Mouse (Mus musculus): Measurements from ENCODE around the gene Olfr1217. TPM values are rescaled to one million over a fixed set of nuclear protein-coding genes. Genes with fewer than 3 reads are reported as not detected.
"Not testable (repeated sequence)": the region's sequence is repeated elsewhere in the genome, so short reads cannot be mapped to it uniquely, and the experiment has no call there.

Olfr1217 gene
- polyA plus RNA-seq (2016; fragmentation: Nextera tagmentation; extraction: Ambion mirVana) = not detected in 2 replicates

- Histone ChIP-seq H3K4me2 (replicated peaks) (no peak within 1 kb of the TSS), H3K9ac (no peak within 1 kb of the TSS), H3K4me3 (no peak within 1 kb of the TSS), H3K36me3 (no peaks in the 10 kb centered on the region), H3K27me3 (replicated peaks) (no peaks in the 10 kb centered on the region), H3K27ac (no peak within 1 kb of the TSS), H3K4me1 (no peaks in the 10 kb centered on the region), H3K9me3 (no peaks in the 10 kb centered on the region)
- 75% methylated on average over 2 of the region's 2 CpGs for WGBS
- no peak for ATAC-seq (ENCODE audit: low FRiP score, low read depth)
Observed at GRCm38 (mm10) chr2:89031965-89032364, at the start of gene Olfr1217. Olfr1217 (minus strand) TSS chr2:89032065.

GRCm38 (mm10) chr2:89081487-89081886, 49.6 kb upstream of the Olfr1217 start:
- no peak for ATAC-seq (ENCODE audit: low FRiP score, low read depth)
- Histone ChIP-seq H3K9ac (no peak overlapping the region), H3K9me3 (no peaks in the 10 kb centered on the region), H3K4me2 (replicated peaks) (no peak overlapping the region), H3K4me1 (no peaks in the 10 kb centered on the region), H3K36me3 (no peaks in the 10 kb centered on the region), H3K27me3 (replicated peaks) (no peaks in the 10 kb centered on the region), H3K27ac (no peak overlapping the region), H3K4me3 (no peak overlapping the region)

GRCm38 (mm10) chr2:89061087-89061486, 29.2 kb upstream of the Olfr1217 start, which contains the start of gene Olfr1218:
Olfr1218 (minus strand) TSS chr2:89061187.
- no peak for ATAC-seq (ENCODE audit: low FRiP score, low read depth)
- Histone ChIP-seq H3K36me3 (no peaks in the 10 kb centered on the region), H3K4me2 (replicated peaks) (no peak within 1 kb of the TSS)

GRCm38 (mm10) chr2:89021436-89021835, 10.4 kb downstream of the Olfr1217 start:
- not testable (repeated sequence) for H3K4me3 ChIP-seq; H3K4me2 ChIP-seq (replicated peaks); H3K4me1 ChIP-seq; H3K9ac ChIP-seq; H3K36me3 ChIP-seq; H3K27me3 ChIP-seq (replicated peaks); H3K27ac ChIP-seq; H3K9me3 ChIP-seq; ATAC-seq (ENCODE audit: low FRiP score, low read depth)
- WGBS = 80% methylated on average over 3 of the region's 3 CpGs

More at GRCm38 (mm10) chr2:89061087-89061486, 29.2 kb upstream of the Olfr1217 start, which contains the start of gene Olfr1218:
- Histone ChIP-seq H3K4me3 (no peak within 1 kb of the TSS), H3K4me1 (no peaks in the 10 kb centered on the region), H3K27me3 (replicated peaks) (no peaks in the 10 kb centered on the region), H3K27ac (no peak within 1 kb of the TSS), H3K9ac (no peak within 1 kb of the TSS), H3K9me3 (no peaks in the 10 kb centered on the region)

GRCm38 (mm10) chr2:89018240-89018639, 13.6 kb downstream of the Olfr1217 start, which contains the start of gene Olfr1216:
Olfr1216 (minus strand) TSS chr2:89018340.
- ATAC-seq (ENCODE audit: low FRiP score, low read depth) = no peak
- Histone ChIP-seq H3K4me2 (replicated peaks) (no peak within 1 kb of the TSS), H3K4me1 (no peaks in the 10 kb centered on the region), H3K36me3 (no peaks in the 10 kb centered on the region), H3K9ac (no peak within 1 kb of the TSS), H3K27ac (no peak within 1 kb of the TSS), H3K27me3 (replicated peaks) (no peaks in the 10 kb centered on the region), H3K9me3 (no peaks in the 10 kb centered on the region), H3K4me3 (no peak within 1 kb of the TSS)
- 84% methylated on average over 1 of the region's 1 CpGs for WGBS

GRCm38 (mm10) chr2:89006873-89007272, 25.0 kb downstream of the Olfr1217 start, which contains the start of gene Olfr1215:
Olfr1215 (minus strand) TSS chr2:89006973.
- Histone ChIP-seq H3K4me1 (no peaks in the 10 kb centered on the region), H3K9me3 (no peaks in the 10 kb centered on the region), H3K27me3 (replicated peaks) (no peaks in the 10 kb centered on the region), H3K4me3 (no peak within 1 kb of the TSS), H3K4me2 (replicated peaks) (no peak within 1 kb of the TSS), H3K36me3 (no peaks in the 10 kb centered on the region), H3K9ac (no peak within 1 kb of the TSS), H3K27ac (no peak within 1 kb of the TSS)
- no peak for ATAC-seq (ENCODE audit: low FRiP score, low read depth)
- 74% methylated on average over 2 of the region's 2 CpGs for WGBS

- no peaks in the 10 kb centered on the region for H3K9me3 ChIP-seq
- no peak within 1 kb of the TSS for H3K27ac ChIP-seq
- H3K9ac ChIP-seq = no peak within 1 kb of the TSS
- H3K4me1 ChIP-seq = no peaks in the 10 kb centered on the region
- H3K27me3 ChIP-seq (replicated peaks) = no peaks in the 10 kb centered on the region
- H3K36me3 ChIP-seq = no peaks in the 10 kb centered on the region
- WGBS = 94% methylated on average over 1 of the region's 1 CpGs
- no peak for ATAC-seq (ENCODE audit: low FRiP score, low read depth)
- H3K4me2 ChIP-seq (replicated peaks) = no peak within 1 kb of the TSS
- no peak within 1 kb of the TSS for H3K4me3 ChIP-seq
Observed at GRCm38 (mm10) chr2:88992553-88992952, 39.3 kb downstream of the Olfr1217 start, which contains the start of gene Olfr1214. Olfr1214 (minus strand) TSS chr2:88992653.

- H3K9ac ChIP-seq = no peak within 1 kb of the TSS
- 90% methylated on average over 1 of the region's 1 CpGs for WGBS
- H3K4me2 ChIP-seq (replicated peaks) = no peak within 1 kb of the TSS
- H3K9me3 ChIP-seq = no peaks in the 10 kb centered on the region
- no peak for ATAC-seq (ENCODE audit: low FRiP score, low read depth)
- H3K27me3 ChIP-seq (replicated peaks) = no peaks in the 10 kb centered on the region
- no peaks in the 10 kb centered on the region for H3K4me1 ChIP-seq
- H3K36me3 ChIP-seq = no peaks in the 10 kb centered on the region
- H3K27ac ChIP-seq = no peak within 1 kb of the TSS
- no peak within 1 kb of the TSS for H3K4me3 ChIP-seq
Observed at GRCm38 (mm10) chr2:88980181-88980580, 51.7 kb downstream of the Olfr1217 start, which contains the start of gene Gm13762. Gm13762 (minus strand) TSS chr2:88980281.

Other genes starting within 250 kb of the Olfr1217 start
- gene Olfr1201, start 239.0 kb downstream of the Olfr1217 start, polyA plus RNA-seq (2016; fragmentation: Nextera tagmentation; extraction: Ambion mirVana) = not detected in 2 replicates
- 0.05 TPM in 1 of 2 replicates, not detected in the other for gene Olfr1202, start 217.6 kb downstream of the Olfr1217 start, polyA plus RNA-seq (2016; fragmentation: Nextera tagmentation; extraction: Ambion mirVana)
- gene Olfr1205, start 202.3 kb downstream of the Olfr1217 start, polyA plus RNA-seq (2016; fragmentation: Nextera tagmentation; extraction: Ambion mirVana) = not detected in 2 replicates
- gene Olfr1204, start 182.8 kb downstream of the Olfr1217 start, polyA plus RNA-seq (2016; fragmentation: Nextera tagmentation; extraction: Ambion mirVana) = not detected in 2 replicates
- not detected in 2 replicates for gene Olfr1206, start 168.8 kb downstream of the Olfr1217 start, polyA plus RNA-seq (2016; fragmentation: Nextera tagmentation; extraction: Ambion mirVana)
- not detected in 2 replicates for gene Olfr1208, start 129.8 kb downstream of the Olfr1217 start, polyA plus RNA-seq (2016; fragmentation: Nextera tagmentation; extraction: Ambion mirVana)
- not detected in 2 replicates for gene Olfr1209, start 116.9 kb downstream of the Olfr1217 start, polyA plus RNA-seq (2016; fragmentation: Nextera tagmentation; extraction: Ambion mirVana)
- gene Olfr1211, start 94.0 kb downstream of the Olfr1217 start, polyA plus RNA-seq (2016; fragmentation: Nextera tagmentation; extraction: Ambion mirVana) = not detected in 2 replicates
- not detected in 2 replicates for gene Olfr1212, start 78.1 kb downstream of the Olfr1217 start, polyA plus RNA-seq (2016; fragmentation: Nextera tagmentation; extraction: Ambion mirVana)
- not detected in 2 replicates for gene Gm13762, start 51.8 kb downstream of the Olfr1217 start, polyA plus RNA-seq (2016; fragmentation: Nextera tagmentation; extraction: Ambion mirVana)
- not detected in 2 replicates for gene Olfr1214, start 39.4 kb downstream of the Olfr1217 start, polyA plus RNA-seq (2016; fragmentation: Nextera tagmentation; extraction: Ambion mirVana)
- gene Olfr1215, start 25.1 kb downstream of the Olfr1217 start, polyA plus RNA-seq (2016; fragmentation: Nextera tagmentation; extraction: Ambion mirVana) = not detected in 2 replicates
- not detected in 2 replicates for gene Olfr1216, start 13.7 kb downstream of the Olfr1217 start, polyA plus RNA-seq (2016; fragmentation: Nextera tagmentation; extraction: Ambion mirVana)
- not detected in 2 replicates for gene Olfr1218, start 29.1 kb upstream of the Olfr1217 start, polyA plus RNA-seq (2016; fragmentation: Nextera tagmentation; extraction: Ambion mirVana)
- gene Olfr1219, start 51.4 kb upstream of the Olfr1217 start, polyA plus RNA-seq (2016; fragmentation: Nextera tagmentation; extraction: Ambion mirVana) = not detected in 2 replicates
- 0.04 TPM in 1 of 2 replicates, not detected in the other for gene Olfr1220, start 74.8 kb upstream of the Olfr1217 start, polyA plus RNA-seq (2016; fragmentation: Nextera tagmentation; extraction: Ambion mirVana)
- gene Olfr1221, start 85.2 kb upstream of the Olfr1217 start, polyA plus RNA-seq (2016; fragmentation: Nextera tagmentation; extraction: Ambion mirVana) = not detected in 2 replicates
- not detected in 2 replicates for gene Olfr1222, start 101.0 kb upstream of the Olfr1217 start, polyA plus RNA-seq (2016; fragmentation: Nextera tagmentation; extraction: Ambion mirVana)
- gene Olfr1223, start 119.5 kb upstream of the Olfr1217 start, polyA plus RNA-seq (2016; fragmentation: Nextera tagmentation; extraction: Ambion mirVana) = not detected in 2 replicates
- not detected in 2 replicates for gene Olfr1224-ps1, start 132.0 kb upstream of the Olfr1217 start, polyA plus RNA-seq (2016; fragmentation: Nextera tagmentation; extraction: Ambion mirVana)
- gene Olfr1225, start 142.6 kb upstream of the Olfr1217 start, polyA plus RNA-seq (2016; fragmentation: Nextera tagmentation; extraction: Ambion mirVana) = not detected in 2 replicates
- not detected in 2 replicates for gene Olfr1226, start 168.0 kb upstream of the Olfr1217 start, polyA plus RNA-seq (2016; fragmentation: Nextera tagmentation; extraction: Ambion mirVana)
- gene Olfr1228, start 222.0 kb upstream of the Olfr1217 start, polyA plus RNA-seq (2016; fragmentation: Nextera tagmentation; extraction: Ambion mirVana) = not detected in 2 replicates